Mouse (Mus musculus) MEL (cell line): ENCODE data around the gene Slc23a2. TPM values are rescaled to one million over a fixed set of nuclear protein-coding genes. Genes with fewer than 3 reads are reported as not detected.

Experiments used
- DNase-seq: peaks from one replicate; pipeline ENCODE4 v3.0.0; 2011; ENCODE audit warnings: low read depth, low spot score
- H3K27ac ChIP-seq: 2 replicates; pipeline ENCODE4 v1.5.1; 2012; ENCODE audit warnings: low read depth, mild to moderate bottlenecking, control low read depth, low read length, moderate library complexity; ENCODE audit not compliant: control insufficient read depth
- H3K27me3 ChIP-seq, 2 experiments: fragments of 150-350 bp in 1 of 2; sonication (generic) in 1 of 2; 2 replicates each; pipeline ENCODE4 v1.6.1; 2012; ENCODE audit warnings: low read length in 2 of 2, mild to moderate bottlenecking in 2 of 2, improper control_type of control experiment in 1 of 2, moderate library complexity in 1 of 2; ENCODE audit not compliant: insufficient read depth in 2 of 2, control insufficient read depth in 1 of 2
- H3K36me3 ChIP-seq, 2 experiments: 2 replicates each; pipeline ENCODE4 v1.6.1; 2012 to 2014; ENCODE audit warnings: low read length in 2 of 2, improper control_type of control experiment in 1 of 2, inconsistent platforms in 1 of 2, mild to moderate bottlenecking in 1 of 2; ENCODE audit not compliant: insufficient read depth in 2 of 2, control insufficient read depth in 1 of 2
- H3K4me1 ChIP-seq, 2 experiments: fragments of 150-350 bp in 1 of 2; sonication (generic) in 1 of 2; 2 replicates each; pipeline ENCODE4 v1.6.1; 2012; ENCODE audit warnings: low read length in 2 of 2, improper control_type of control experiment in 1 of 2, mild to moderate bottlenecking in 1 of 2; ENCODE audit not compliant: insufficient read depth in 2 of 2, control insufficient read depth in 1 of 2
- H3K4me3 ChIP-seq, 2 experiments: fragments of 150-350 bp in 1 of 2; sonication (generic) in 1 of 2; 2 replicates each; pipeline ENCODE4 v1.5.1; 2012; ENCODE audit warnings: low read depth in 2 of 2, low read length in 2 of 2, mild to moderate bottlenecking in 2 of 2, moderate library complexity in 2 of 2, control low read depth in 1 of 2, improper control_type of control experiment in 1 of 2; ENCODE audit not compliant: control insufficient read depth in 1 of 2, insufficient read depth in 1 of 2
- H3K79me2 ChIP-seq: 2 replicates; pipeline ENCODE4 v1.6.1; 2012; ENCODE audit warnings: mild to moderate bottlenecking, low read length, moderate library complexity; ENCODE audit not compliant: control insufficient read depth, poor library complexity, insufficient read depth
- H3K9ac ChIP-seq: 2 replicates; pipeline ENCODE4 v1.6.1; 2012; ENCODE audit warnings: low read depth, mild to moderate bottlenecking, control low read depth, low read length, moderate library complexity; ENCODE audit not compliant: control insufficient read depth, poor library complexity, severe bottlenecking
- H3K9me3 ChIP-seq: fragments of 150-350 bp; sonication (generic); replicated peaks from 2 replicates; pipeline ENCODE4 v1.6.1; 2012; ENCODE audit warnings: mild to moderate bottlenecking, low read length, improper control_type of control experiment, moderate library complexity; ENCODE audit not compliant: insufficient read depth
- BHLHE40 ChIP-seq: IDR thresholded peaks from 2 replicates; pipeline ENCODE4 v1.6.1; 2012; ENCODE audit warnings: low read depth, mild to moderate bottlenecking, inconsistent platforms, low read length, improper control_type of control experiment, borderline replicate concordance
- CHD2 ChIP-seq: IDR thresholded peaks from 2 replicates; pipeline ENCODE4 v1.6.1; 2011; ENCODE audit warnings: low read length, improper control_type of control experiment
- ELF1 ChIP-seq: IDR thresholded peaks from 2 replicates; pipeline ENCODE4 v1.6.1; 2014; ENCODE audit warnings: low read depth, mild to moderate bottlenecking, inconsistent platforms, low read length, improper control_type of control experiment, moderate library complexity
- EP300 ChIP-seq, 2 experiments: IDR thresholded peaks; 2 replicates each; pipeline ENCODE4 v1.6.1; 2011; ENCODE audit warnings: improper control_type of control experiment in 2 of 2, low read length in 2 of 2, low read depth in 1 of 2, mild to moderate bottlenecking in 1 of 2
- MAZ ChIP-seq: IDR thresholded peaks from 2 replicates; pipeline ENCODE4 v1.6.1; 2012; ENCODE audit warnings: low read depth, mild to moderate bottlenecking, inconsistent platforms, low read length, improper control_type of control experiment
- MEF2A ChIP-seq: IDR thresholded peaks from 2 replicates; pipeline ENCODE4 v1.6.1; 2014; ENCODE audit warnings: low read depth, mild to moderate bottlenecking, inconsistent platforms, low read length, improper control_type of control experiment; ENCODE audit not compliant: poor library complexity, insufficient replicate concordance, severe bottlenecking; ENCODE audit errors: extremely low read depth
- MXI1 ChIP-seq: IDR thresholded peaks from 2 replicates; pipeline ENCODE4 v1.6.1; 2011; ENCODE audit warnings: mild to moderate bottlenecking, low read depth, low read length, improper control_type of control experiment
- MYB ChIP-seq: IDR thresholded peaks from 2 replicates; pipeline ENCODE4 v1.6.1; 2011; ENCODE audit warnings: mild to moderate bottlenecking, low read depth, low read length, improper control_type of control experiment
- POLR2AphosphoS2 ChIP-seq: IDR thresholded peaks from 2 replicates; pipeline ENCODE4 v1.6.1; 2011; ENCODE audit warnings: low read length, improper control_type of control experiment
- POLR2AphosphoS5 ChIP-seq: IDR thresholded peaks from 2 replicates; pipeline ENCODE4 v1.6.1; 2012; ENCODE audit warnings: low read depth, borderline replicate concordance, mild to moderate bottlenecking, inconsistent platforms, low read length, moderate library complexity, mixed read lengths
- SIN3A ChIP-seq: IDR thresholded peaks from 2 replicates; pipeline ENCODE4 v1.6.1; 2012; ENCODE audit warnings: low read length, improper control_type of control experiment, inconsistent platforms
- TAL1 ChIP-seq: IDR thresholded peaks from 2 replicates; pipeline ENCODE4 v1.6.1; 2012; ENCODE audit warnings: mild to moderate bottlenecking, inconsistent platforms, low read length, moderate library complexity, mixed read lengths
- TBP ChIP-seq: IDR thresholded peaks from 2 replicates; pipeline ENCODE4 v1.8.0; 2011; ENCODE audit warnings: low read depth, low read length, improper control_type of control experiment
- TCF12 ChIP-seq: IDR thresholded peaks from 2 replicates; pipeline ENCODE4 v1.6.1; 2014; ENCODE audit warnings: low read depth, mild to moderate bottlenecking, inconsistent platforms, low read length, improper control_type of control experiment, moderate library complexity
- UBTF ChIP-seq: IDR thresholded peaks from 2 replicates; pipeline ENCODE4 v1.6.1; 2012; ENCODE audit warnings: low read depth, mild to moderate bottlenecking, inconsistent platforms, low read length, improper control_type of control experiment, moderate library complexity, borderline replicate concordance; ENCODE audit not compliant: insufficient read depth
- USF2 ChIP-seq, 2 experiments: IDR thresholded peaks; 2 replicates each; pipeline ENCODE4 v1.6.1; 2011 to 2012; ENCODE audit warnings: improper control_type of control experiment in 2 of 2, low read length in 2 of 2, borderline replicate concordance in 1 of 2, inconsistent platforms in 1 of 2, low read depth in 1 of 2, mild to moderate bottlenecking in 1 of 2; ENCODE audit not compliant: insufficient read depth in 1 of 2
- ZKSCAN1 ChIP-seq: IDR thresholded peaks from 2 replicates; pipeline ENCODE4 v1.6.1; 2012; ENCODE audit warnings: low read depth, mild to moderate bottlenecking, inconsistent platforms, low read length, improper control_type of control experiment, moderate library complexity
- ZMIZ1 ChIP-seq: IDR thresholded peaks from 2 replicates; pipeline ENCODE4 v1.6.1; 2012; ENCODE audit warnings: low read depth, mild to moderate bottlenecking, inconsistent platforms, low read length, improper control_type of control experiment, moderate library complexity
- ZNF384 ChIP-seq: IDR thresholded peaks from 2 replicates; pipeline ENCODE4 v1.6.1; 2012; ENCODE audit warnings: low read depth, mild to moderate bottlenecking, inconsistent platforms, low read length, improper control_type of control experiment
- polyA plus RNA-seq, 2 experiments: library from polyadenylated mRNA; stranded (reverse) in 1 of 2; unstranded in 1 of 2; fragments of >175 nt in 1 of 2; fragments of >200 nt in 1 of 2; gene quantifications; 2 replicates each; pipeline versions ENCODE4 v1.2.1 to v1.2.4; 2012; ENCODE audit warnings: low replicate concordance in 2 of 2, low read depth in 1 of 2; ENCODE audit not compliant: insufficient read length in 2 of 2, insufficient read depth in 1 of 2, missing spikeins in 1 of 2
- total RNA-seq: library from RNA; depleted of rRNA; stranded (reverse); fragments of 300-350 nt; gene quantifications from 2 replicates; pipeline ENCODE4 v1.2.3, GENCODE M21; 2012

Gene Slc23a2
- total and polyA plus RNA-seq, 3 experiments = 7.9 to 10.3 TPM; not detected in 1

DNA sequence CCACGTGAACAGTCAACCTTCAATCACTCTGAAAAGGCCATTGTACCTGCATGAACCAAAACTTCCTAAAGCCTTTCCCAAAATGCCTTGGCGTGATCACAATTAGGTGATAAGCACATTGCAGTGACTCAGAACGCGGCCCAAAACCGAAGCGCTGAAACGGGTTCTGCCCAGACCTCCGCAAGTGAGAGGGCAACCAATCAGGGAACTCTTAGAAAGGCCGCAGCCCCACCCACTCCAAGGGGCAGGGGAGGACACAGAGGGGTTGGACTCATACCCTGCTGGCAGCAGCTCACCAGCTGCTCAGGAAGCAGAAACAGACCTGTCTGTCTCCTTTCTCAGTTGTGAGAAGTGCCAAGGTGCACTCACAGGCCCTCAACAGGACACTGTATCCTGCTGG lies 13.6 kb downstream of the Slc23a2 start:
- H3K4me3 ChIP-seq = no peak overlapping the region
- H3K27ac ChIP-seq = no peak overlapping the region
- no peak overlapping the region for H3K9ac ChIP-seq
- H3K4me1 ChIP-seq = no peaks in the 10 kb centered on the region
- H3K27me3 ChIP-seq = no peaks in the 10 kb centered on the region
- no peak for TF ChIP-seq MYB
- no peak for TF ChIP-seq TBP
- no peak for TF ChIP-seq TAL1
- TF ChIP-seq POLR2AphosphoS2 = no peak
- no peak for TF ChIP-seq ZMIZ1
- no peak for TF ChIP-seq MXI1
- no peak for TF ChIP-seq UBTF
- TF ChIP-seq MEF2A = no peak
- TF ChIP-seq TCF12 = no peak
- TF ChIP-seq SIN3A = no peak
- no peak for TF ChIP-seq CHD2
- no peak for TF ChIP-seq ZKSCAN1
- TF ChIP-seq POLR2AphosphoS5 = no peak
- TF ChIP-seq ELF1 = no peak
- TF ChIP-seq BHLHE40 = no peak
- TF ChIP-seq USF2 (IDR thresholded peaks at IDR 0.05; ENCODE audit: borderline replicate concordance in 1 of 2, insufficient read depth in 1 of 2, low read depth in 1 of 2, low read length in 2 of 2) = no peak
- TF ChIP-seq MAZ = no peak
- TF ChIP-seq, all 39 proteins: peak for 0
- Histone ChIP-seq H3K9me3 (no peaks in the 10 kb centered on the region), H3K36me3 (no peaks in the 10 kb centered on the region), H3K79me2 (peaks cover 24% of the 10 kb centered on the region)
- no peak for DNase-seq

DNA sequence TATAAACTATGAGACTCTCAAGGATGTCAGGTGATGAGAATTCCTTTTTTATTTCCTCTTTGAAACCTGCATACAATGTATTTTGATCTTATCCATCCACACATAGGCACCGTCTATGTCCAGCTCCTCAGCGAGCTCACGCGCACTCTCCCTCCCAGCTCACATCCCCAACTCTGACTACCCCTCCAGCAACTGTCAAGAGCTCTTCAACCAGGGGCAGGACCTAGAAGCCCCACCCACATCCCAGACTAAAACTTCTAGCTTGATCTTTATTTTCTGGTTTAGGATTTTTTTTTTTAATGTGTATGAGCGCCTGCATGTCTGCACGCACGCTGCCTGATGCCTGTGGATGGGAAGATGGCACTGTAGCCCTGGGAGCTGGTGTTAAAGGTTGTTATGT lies 14.9 kb downstream of the Slc23a2 start:
- H3K27ac ChIP-seq = no peak overlapping the region
- H3K36me3 ChIP-seq = no peaks in the 10 kb centered on the region
- H3K9ac ChIP-seq = no peak overlapping the region
- no peaks in the 10 kb centered on the region for H3K4me1 ChIP-seq
- H3K9me3 ChIP-seq = no peaks in the 10 kb centered on the region
- no peaks in the 10 kb centered on the region for H3K27me3 ChIP-seq
- peaks cover 24% of the 10 kb centered on the region for H3K79me2 ChIP-seq
- H3K4me3 ChIP-seq = no peak overlapping the region
- DNase-seq = no peak
- TF ChIP-seq EP300 (IDR thresholded peaks at IDR 0.05; ENCODE audit: low read depth in 1 of 2, low read length in 2 of 2) (no peak), ZNF384 (no peak)
